Mouse (Mus musculus) small intestine, adult 2 months (tissue): ENCODE measurements around the gene 4930432K21Rik.

Experiments used
- CTCF ChIP-seq: fragments of 200-500 bp; IDR thresholded peaks from 2 replicates; pipeline ENCODE4 v1.5.1; 2012; ENCODE audit warnings: low read depth, mild to moderate bottlenecking, control low read depth, inconsistent platforms, low read length, moderate library complexity, mixed read lengths; ENCODE audit not compliant: insufficient replicate concordance, insufficient read length; ENCODE audit errors: extremely low read depth
- POLR2A ChIP-seq: fragments of 200-500 bp; IDR thresholded peaks from 2 replicates; pipeline ENCODE4 v1.6.1; 2012; ENCODE audit warnings: low read depth, mild to moderate bottlenecking, control low read depth, inconsistent platforms, low read length, moderate library complexity

- no peak for TF ChIP-seq CTCF
- TF ChIP-seq POLR2A = no peak
Observed at GRCm38 (mm10) chr8:84199348-84200125, 51.7 kb downstream of the 4930432K21Rik start.
